Mouse (Mus musculus) C2C12 (cell line): ENCODE measurements at regions not wholly inside any gene's neighbourhood (a gene's known extent, or its start where the extent isn't known, plus 50 kb on each side); places are given as distances from the start of the nearest gene placed in this dataset.

ENCODE experiments used
- H3K27me3 ChIP-seq: one replicate; pipeline ENCODE4 v1.6.1; 2011; ENCODE audit not compliant: control insufficient read depth, insufficient read depth, insufficient read length
- H3K36me3 ChIP-seq: one replicate; pipeline ENCODE4 v1.6.1; 2011; ENCODE audit not compliant: control insufficient read depth, insufficient read depth
- H3K4me3 ChIP-seq: one replicate; pipeline ENCODE4 v1.5.1; 2011; ENCODE audit warnings: mild to moderate bottlenecking, control low read depth; ENCODE audit not compliant: poor library complexity, insufficient read depth, severe bottlenecking
- H3K79me2 ChIP-seq: one replicate; pipeline ENCODE4 v1.6.1; 2011; ENCODE audit not compliant: control insufficient read depth, insufficient read depth
- H3K79me3 ChIP-seq: one replicate; pipeline ENCODE4 v1.6.1; 2011; ENCODE audit warnings: low read depth, control low read depth
- H3ac ChIP-seq: one replicate; pipeline ENCODE3; 2011; ENCODE audit warnings: low read depth; ENCODE audit not compliant: control insufficient read depth, insufficient read length
- CEBPB ChIP-seq: IDR thresholded peaks from one replicate; pipeline ENCODE4 v1.6.1; 2011; ENCODE audit warnings: low read depth, mild to moderate bottlenecking, control low read depth, moderate library complexity
- CTCF ChIP-seq: IDR thresholded peaks from one replicate; pipeline ENCODE4 v1.5.1; 2011; ENCODE audit not compliant: control insufficient read depth, insufficient read depth, insufficient read length
- FOSL1 ChIP-seq: IDR thresholded peaks from one replicate; pipeline ENCODE4 v1.8.0; 2011; ENCODE audit warnings: mild to moderate bottlenecking, low read length; ENCODE audit not compliant: poor library complexity, insufficient read depth, severe bottlenecking
- MAX ChIP-seq: IDR thresholded peaks from one replicate; pipeline ENCODE4 v1.6.1; 2011; ENCODE audit warnings: mild to moderate bottlenecking, control low read depth
- MYOD1 ChIP-seq: IDR thresholded peaks from one replicate; pipeline ENCODE4 v1.6.1; 2011; ENCODE audit warnings: low read depth; ENCODE audit not compliant: control insufficient read depth, insufficient read length
- MYOG ChIP-seq: IDR thresholded peaks from one replicate; pipeline ENCODE4 v1.6.1; 2011; ENCODE audit not compliant: control insufficient read depth, insufficient read length; ENCODE audit errors: extremely low read depth
- USF1 ChIP-seq: IDR thresholded peaks from one replicate; pipeline ENCODE4 v1.6.1; 2011; ENCODE audit warnings: low read depth, mild to moderate bottlenecking, control low read depth, moderate library complexity

- Histone ChIP-seq H3K79me2 (no peaks in the 10 kb centered on the region), H3ac (no peak overlapping the region), H3K4me3 (no peak overlapping the region), H3K27me3 (no peaks in the 10 kb centered on the region), H3K36me3 (no peaks in the 10 kb centered on the region), H3K79me3 (no peaks in the 10 kb centered on the region)
- no peak for TF ChIP-seq MAX
- no peak for TF ChIP-seq MYOG
- no peak for TF ChIP-seq CTCF
- no peak for TF ChIP-seq CEBPB
- TF ChIP-seq USF1 = no peak
- no peak for TF ChIP-seq FOSL1
- no peak for TF ChIP-seq MYOD1
Observed at GRCm38 (mm10) chr16:55627531-55627930, 211.2 kb downstream of the Nfkbiz start.

- Histone ChIP-seq H3K36me3 (no peaks in the 10 kb centered on the region), H3K4me3 (no peak overlapping the region), H3K79me3 (no peaks in the 10 kb centered on the region), H3K79me2 (no peaks in the 10 kb centered on the region), H3K27me3 (no peaks in the 10 kb centered on the region), H3ac (no peak overlapping the region)
- TF ChIP-seq CEBPB = no peak
- TF ChIP-seq MYOG = no peak
- no peak for TF ChIP-seq FOSL1
- TF ChIP-seq MAX = no peak
- TF ChIP-seq MYOD1 = no peak
- no peak for TF ChIP-seq USF1
- TF ChIP-seq CTCF = no peak
Observed at GRCm38 (mm10) chr16:55623422-55623821, 215.3 kb downstream of the Nfkbiz start.

DNA sequence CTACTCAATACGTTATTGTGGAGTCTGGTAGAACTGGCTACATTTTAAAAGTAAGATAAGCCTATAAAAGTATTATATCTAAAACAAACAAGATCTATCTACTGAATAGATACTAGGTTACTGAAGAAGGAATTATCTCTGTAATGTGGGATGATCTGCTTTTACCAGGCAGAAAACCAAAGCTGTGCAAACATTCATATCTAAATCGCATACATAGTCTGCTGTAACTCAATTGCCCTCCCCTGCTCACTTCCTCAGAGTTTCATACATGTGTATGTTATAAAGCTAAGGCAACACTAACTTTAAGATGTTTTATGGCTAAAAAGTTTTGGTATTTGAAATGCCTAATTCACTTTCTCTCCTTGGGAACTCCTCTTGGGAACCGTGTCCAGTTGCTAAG, 219.0 kb downstream of the Nfkbiz start:
- Histone ChIP-seq H3K79me2 (no peaks in the 10 kb centered on the region), H3K27me3 (no peaks in the 10 kb centered on the region), H3K36me3 (no peaks in the 10 kb centered on the region), H3K4me3 (no peak overlapping the region), H3K79me3 (no peaks in the 10 kb centered on the region), H3ac (no peak overlapping the region)
- TF ChIP-seq CTCF (no peak), MYOG (no peak), FOSL1 (no peak), MAX (no peak), USF1 (no peak), MYOD1 (no peak), CEBPB (no peak)

- TF ChIP-seq MAX = no peak
- TF ChIP-seq CTCF = no peak
- TF ChIP-seq CEBPB = no peak
- no peak for TF ChIP-seq USF1
- TF ChIP-seq MYOD1 = no peak
- no peak for TF ChIP-seq FOSL1
- TF ChIP-seq MYOG = no peak
- no peak overlapping the region for H3K4me3 ChIP-seq
- H3K79me2 ChIP-seq = no peaks in the 10 kb centered on the region
- no peak overlapping the region for H3ac ChIP-seq
- H3K36me3 ChIP-seq = no peaks in the 10 kb centered on the region
- H3K79me3 ChIP-seq = no peaks in the 10 kb centered on the region
- no peaks in the 10 kb centered on the region for H3K27me3 ChIP-seq
Observed at GRCm38 (mm10) chr16:55617958-55618357, 220.7 kb downstream of the Nfkbiz start.

- TF ChIP-seq MYOD1 = no peak
- TF ChIP-seq MYOG = no peak
- no peak for TF ChIP-seq USF1
- no peak for TF ChIP-seq FOSL1
- no peak for TF ChIP-seq CEBPB
- no peak for TF ChIP-seq MAX
- TF ChIP-seq CTCF = no peak
- Histone ChIP-seq H3K4me3 (no peak overlapping the region), H3K79me2 (no peaks in the 10 kb centered on the region), H3K36me3 (no peaks in the 10 kb centered on the region), H3K79me3 (no peaks in the 10 kb centered on the region), H3K27me3 (no peaks in the 10 kb centered on the region), H3ac (no peak overlapping the region)
Observed at GRCm38 (mm10) chr16:55617506-55617905, 221.2 kb downstream of the Nfkbiz start.

DNA sequence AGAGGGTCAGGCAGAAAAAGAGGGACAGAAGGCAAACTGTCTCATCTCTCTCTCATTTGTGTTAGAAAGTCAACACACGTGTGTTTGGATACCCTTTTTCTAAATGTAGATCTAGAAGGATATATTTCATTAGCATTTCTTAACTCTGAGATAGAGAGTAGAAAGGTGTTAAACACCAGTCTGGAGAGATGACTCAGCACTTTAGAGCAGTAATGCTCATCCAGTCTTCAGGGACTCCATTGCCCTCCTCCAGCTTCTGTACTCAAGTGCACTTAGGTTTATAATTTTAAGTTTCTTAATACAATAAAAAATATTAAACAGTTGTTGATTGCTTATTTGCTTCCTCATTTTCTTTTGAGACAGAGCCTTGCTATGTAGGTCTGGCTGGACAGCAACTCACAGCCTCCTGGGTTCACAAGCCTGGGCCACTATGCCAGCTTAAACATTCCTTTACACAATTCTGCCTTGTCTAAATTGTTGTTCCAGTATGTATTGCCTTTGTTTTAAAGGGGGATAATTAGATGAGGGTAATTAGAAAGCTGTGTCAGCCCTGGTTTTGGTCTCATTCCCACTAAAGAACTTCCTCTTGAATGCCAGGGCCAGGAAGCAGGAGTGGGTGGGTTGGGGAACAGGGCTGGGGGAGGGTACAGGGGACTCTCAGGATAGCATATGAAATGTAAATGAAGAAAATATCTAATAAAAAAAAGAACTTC, 222.1 kb downstream of the Nfkbiz start:
- H3K36me3 ChIP-seq = no peaks in the 10 kb centered on the region
- H3K79me2 ChIP-seq = no peaks in the 10 kb centered on the region
- TF ChIP-seq MYOG (no peak), USF1 (no peak), CTCF (no peak), MYOD1 (no peak), CEBPB (no peak), MAX (no peak), FOSL1 (no peak)
- H3K4me3 ChIP-seq = no peak overlapping the region
- H3ac ChIP-seq = no peak overlapping the region
- no peaks in the 10 kb centered on the region for H3K79me3 ChIP-seq
- no peaks in the 10 kb centered on the region for H3K27me3 ChIP-seq
